Mouse (Mus musculus): ENCODE data around the gene Rabggta.
A peak's percentile ranks its signal among the peaks of the same experiment; 100 is the strongest.
"Not testable (repeated sequence)": the region's sequence is repeated elsewhere in the genome, so short reads cannot be mapped to it uniquely, and the experiment has no call there.

The Rabggta gene

DNA sequence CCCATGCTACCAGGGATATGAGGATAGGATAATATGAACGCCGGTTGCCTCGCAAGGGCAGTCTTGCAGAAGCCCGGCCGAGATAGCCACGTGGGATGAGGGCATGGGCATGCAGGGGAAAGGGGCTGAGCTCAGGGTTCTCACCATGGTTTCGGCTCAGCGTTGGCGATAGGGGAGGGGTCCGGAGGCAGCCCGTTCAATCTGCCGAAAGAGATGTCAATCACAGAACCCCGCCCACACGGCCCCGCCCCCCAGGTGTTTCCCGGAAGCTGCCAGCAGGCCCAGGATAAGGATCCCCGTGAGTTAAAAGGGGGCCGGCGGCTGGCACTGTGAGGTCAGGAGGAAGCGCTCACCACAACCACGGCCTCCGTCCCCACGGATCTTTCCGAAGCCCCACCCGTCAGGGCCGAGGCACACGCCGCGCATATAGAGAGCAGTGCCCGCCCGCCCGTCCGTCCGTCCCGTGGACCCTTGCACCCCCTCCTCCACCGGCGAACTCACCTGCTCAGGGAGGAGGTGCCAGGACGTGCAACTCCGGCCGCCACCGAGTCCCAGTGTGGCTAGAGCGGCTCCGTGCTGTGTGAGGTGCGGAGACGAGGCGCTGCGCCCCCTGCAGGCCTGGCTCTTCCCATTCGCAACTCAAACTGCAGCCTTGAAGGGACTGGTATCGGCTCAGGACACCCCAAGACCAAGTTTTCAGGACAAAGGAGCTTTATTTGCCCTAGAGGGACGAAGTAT lies at the start of gene Rabggta:
Rabggta (minus strand) TSS at position 564 of the 738 bp plus-strand sequence.
- peak; percentile 92 for DNase-seq (ENCODE audit: low read depth, low spot score)

DNA sequence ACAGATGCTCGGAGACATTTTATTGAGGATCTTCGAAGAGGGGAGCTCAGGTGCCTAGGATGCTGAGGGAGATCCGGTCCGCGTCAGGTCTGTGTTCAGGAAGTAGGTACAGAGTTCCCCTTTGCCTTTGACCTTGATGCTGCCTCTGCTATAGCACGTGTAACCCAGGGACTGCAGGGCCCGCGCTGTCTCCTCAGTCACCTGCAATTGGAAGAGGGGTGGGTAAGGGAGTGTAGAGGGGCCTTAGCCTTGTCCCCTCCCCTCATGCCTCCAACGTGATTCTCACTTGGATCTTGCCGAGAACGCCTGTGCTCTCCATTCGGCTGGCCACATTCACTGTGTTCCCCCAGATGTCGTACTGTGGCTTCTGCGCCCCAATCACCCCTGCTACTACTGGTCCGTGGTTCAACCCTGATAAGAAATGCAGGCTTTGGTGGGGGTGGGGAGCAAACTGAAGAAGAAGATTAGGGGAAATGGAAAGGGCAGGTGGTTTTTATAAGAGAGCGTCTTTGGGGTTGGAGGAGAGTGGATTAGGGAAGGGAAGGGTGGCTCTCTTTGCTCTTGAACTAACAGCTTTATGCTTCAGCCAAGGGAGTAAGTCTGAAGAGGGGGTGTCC lies 47.1 kb upstream of the Rabggta start:
- DNase-seq (ENCODE audit: low read depth, low spot score) = no peak

DNA sequence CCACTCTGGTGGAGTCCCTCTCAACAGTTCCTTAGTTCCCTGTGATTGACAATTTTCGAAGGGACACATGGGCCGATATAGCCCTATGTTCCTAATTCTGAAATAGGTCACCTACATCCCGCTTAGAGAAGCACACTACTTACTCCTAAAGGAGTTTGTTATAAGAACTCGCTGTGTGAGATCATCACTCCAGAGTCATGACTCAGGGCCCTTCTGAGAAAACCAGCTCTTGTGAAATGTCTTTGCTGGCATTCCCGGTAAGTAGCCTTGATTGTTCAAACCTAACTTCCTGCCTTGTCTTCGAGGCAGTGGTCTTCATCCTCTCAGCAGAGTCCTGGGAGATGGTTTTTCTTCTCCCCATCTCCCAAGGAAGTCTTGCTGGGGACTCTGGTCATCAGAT lies 46.5 kb upstream of the Rabggta start:
- no peak for DNase-seq (ENCODE audit: low read depth, low spot score)

DNA sequence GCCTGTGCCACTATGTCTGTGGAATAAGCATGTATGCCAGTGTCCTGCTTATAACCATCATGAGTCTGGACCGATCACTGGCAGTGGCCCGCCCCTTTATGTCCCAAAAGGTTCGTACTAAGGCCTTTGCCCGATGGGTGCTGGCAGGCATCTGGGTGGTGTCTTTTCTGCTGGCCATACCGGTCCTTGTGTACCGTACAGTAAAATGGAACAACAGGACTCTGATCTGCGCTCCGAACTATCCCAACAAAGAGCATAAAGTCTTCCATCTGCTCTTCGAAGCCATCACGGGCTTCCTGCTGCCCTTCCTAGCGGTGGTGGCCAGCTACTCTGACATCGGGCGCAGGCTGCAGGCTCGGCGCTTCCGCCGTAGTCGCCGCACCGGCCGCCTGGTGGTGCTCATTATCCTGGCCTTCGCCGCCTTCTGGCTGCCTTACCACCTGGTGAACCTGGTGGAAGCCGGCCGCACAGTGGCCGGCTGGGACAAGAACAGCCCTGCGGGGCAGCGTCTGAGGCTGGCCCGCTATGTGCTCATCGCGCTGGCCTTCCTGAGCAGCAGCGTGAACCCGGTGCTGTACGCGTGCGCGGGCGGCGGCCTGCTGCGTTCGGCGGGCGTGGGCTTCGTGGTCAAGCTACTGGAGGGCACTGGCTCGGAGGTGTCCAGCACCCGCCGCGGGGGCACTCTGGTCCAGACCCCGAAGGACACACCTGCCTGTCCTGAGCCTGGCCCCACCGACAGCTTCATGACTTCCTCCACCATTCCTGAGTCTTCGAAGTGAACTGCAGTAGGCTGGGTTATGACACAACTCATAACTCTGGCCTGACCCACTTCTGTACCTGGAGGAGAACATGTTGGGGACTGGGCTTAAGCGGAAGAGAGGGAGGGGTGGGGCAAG lies 45.7 kb upstream of the Rabggta start:
- DNase-seq (ENCODE audit: low read depth, low spot score) = no peak

DNA sequence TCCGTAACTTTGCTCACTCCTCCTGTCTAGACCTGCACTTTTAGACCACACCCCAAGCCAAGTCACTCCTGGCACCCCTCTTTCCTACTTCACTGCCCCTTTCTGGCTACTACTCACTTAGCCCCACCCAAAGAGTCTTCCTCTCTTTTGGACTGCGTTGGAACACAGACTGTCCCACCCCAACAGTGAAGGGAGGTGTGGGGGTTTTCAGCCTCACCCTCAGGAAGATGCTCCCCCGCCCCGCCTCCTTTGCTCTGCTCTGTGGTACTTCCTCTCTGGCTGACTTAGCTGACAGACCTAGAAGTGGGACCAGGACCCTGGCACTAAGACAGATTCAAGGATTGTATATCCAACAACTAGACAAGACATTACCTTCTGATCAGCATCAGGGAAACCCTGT lies 43.6 kb upstream of the Rabggta start, which contains the start of gene Ltb4r1:
Ltb4r1 (plus strand) TSS at position 267 of the 400 bp plus-strand sequence.
- DNase-seq (ENCODE audit: low read depth, low spot score) = no peak

DNA sequence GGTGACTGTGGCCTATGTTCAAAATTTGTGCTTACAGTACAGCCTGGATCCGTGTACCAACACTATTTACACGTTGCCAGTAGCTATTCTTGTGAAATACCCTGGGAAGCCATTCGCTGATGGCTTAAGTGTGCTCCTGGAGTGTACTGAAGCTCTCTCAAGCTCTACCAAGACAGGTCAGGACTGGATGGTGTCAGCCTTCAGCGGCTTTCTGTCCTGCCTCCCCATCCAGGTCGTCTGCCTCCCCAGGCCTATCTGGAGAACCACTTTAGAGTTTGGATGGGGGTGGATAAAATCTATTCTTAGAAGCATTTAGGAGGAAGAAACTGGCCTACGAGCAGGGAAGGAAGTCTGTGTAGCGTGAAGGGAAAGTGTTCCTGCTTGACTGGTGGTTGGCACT lies 41.1 kb upstream of the Rabggta start:
- DNase-seq (ENCODE audit: low read depth, low spot score) = no peak

DNA sequence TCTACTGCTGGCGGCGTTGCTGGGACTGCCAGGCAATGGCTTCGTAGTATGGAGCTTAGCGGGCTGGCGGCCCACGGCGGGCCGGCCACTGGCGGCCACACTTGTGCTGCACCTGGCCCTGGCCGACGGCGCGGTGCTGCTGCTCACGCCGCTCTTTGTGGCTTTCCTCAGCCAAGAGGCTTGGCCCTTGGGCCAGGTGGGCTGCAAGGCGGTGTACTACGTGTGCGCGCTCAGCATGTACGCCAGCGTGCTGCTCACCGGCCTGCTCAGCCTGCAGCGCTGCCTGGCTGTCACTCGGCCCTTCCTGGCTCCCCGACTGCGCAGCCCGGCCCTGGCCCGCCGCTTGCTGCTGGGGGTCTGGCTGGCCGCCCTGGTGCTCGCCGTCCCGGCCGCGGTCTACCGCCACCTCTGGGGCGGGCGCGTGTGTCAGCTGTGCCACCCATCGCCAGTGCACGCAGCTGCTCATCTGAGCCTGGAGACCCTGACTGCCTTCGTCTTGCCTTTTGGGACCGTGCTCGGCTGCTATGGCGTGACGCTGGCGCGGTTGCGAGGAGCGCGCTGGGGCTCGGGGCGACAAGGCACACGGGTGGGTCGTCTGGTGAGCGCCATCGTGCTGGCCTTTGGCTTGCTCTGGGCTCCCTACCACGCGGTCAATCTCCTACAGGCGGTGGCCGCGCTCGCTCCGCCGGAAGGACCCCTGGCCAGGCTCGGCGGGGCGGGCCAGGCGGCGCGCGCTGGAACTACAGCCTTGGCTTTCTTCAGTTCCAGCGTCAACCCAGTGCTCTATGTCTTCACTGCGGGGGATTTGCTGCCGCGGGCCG lies 40.1 kb upstream of the Rabggta start:
- no peak for DNase-seq (ENCODE audit: low read depth, low spot score)

DNA sequence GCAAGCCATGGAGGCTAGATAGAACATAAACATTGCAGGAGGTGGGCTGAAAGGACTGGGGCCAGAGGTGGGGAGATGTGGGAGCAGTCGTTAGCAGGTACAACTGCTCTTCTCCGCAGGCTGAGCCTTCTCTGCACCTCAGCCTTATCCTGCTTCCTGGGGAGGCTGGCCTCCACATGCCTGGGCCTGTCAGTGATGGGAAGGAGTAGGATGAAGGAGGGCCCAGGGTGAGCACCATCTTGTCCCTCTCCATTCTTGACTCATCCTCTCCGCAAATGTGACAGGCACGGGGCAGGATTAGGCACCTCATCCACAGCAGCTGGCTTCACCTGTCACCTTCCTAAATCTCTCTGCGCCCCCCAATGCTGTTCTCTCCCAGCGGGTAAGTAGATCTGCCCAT lies 39.1 kb upstream of the Rabggta start, which contains the start of gene Ltb4r2:
Ltb4r2 (plus strand) TSS at position 266 of the 400 bp plus-strand sequence.
- DNase-seq (ENCODE audit: low read depth, low spot score) = no peak

DNA sequence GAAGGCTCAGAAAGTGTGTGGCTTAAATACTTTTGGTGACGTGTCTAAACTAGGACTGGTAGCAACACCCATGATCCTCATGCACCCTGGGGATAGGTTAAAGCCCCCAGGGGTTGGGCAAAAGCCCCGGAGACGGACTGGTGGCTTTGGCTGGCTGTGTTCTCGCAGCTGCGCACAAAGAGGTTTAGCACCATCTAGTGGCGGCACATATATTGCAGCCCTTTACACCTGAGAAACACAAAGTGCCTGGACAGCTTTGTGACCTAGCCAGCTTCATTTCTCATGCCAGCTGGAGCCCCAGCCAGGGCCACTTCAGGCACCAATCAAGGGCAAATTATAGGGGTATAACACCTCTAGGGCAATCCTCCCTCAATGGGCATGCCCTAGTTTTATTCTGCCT lies 38.1 kb upstream of the Rabggta start:
- DNase-seq (ENCODE audit: low read depth, low spot score) = not testable (repeated sequence)

DNA sequence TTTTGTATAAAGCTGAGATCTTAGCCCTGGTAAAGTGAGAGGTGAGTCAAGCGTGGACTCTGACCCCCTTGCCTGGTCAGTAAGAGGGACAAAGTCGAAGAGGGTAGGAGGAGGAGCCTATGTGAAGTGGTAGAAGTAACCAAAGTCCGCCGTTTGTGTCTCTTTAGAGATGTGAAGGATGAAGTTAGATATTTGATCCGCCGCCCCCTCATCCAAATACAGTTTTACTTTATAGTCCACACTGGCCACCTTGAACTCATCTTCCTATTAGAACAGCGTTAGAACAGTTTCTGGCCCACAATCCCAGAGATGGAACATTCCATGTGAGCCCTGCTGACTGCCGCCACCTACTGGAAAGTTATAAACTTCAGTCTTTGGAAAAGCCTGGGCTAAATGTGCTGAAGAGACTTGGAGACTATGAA lies 36.3 kb upstream of the Rabggta start, which contains the start of gene Cideb:
Cideb (minus strand) TSS at position 96 of the 422 bp plus-strand sequence.
- no peak for DNase-seq (ENCODE audit: low read depth, low spot score)

DNA sequence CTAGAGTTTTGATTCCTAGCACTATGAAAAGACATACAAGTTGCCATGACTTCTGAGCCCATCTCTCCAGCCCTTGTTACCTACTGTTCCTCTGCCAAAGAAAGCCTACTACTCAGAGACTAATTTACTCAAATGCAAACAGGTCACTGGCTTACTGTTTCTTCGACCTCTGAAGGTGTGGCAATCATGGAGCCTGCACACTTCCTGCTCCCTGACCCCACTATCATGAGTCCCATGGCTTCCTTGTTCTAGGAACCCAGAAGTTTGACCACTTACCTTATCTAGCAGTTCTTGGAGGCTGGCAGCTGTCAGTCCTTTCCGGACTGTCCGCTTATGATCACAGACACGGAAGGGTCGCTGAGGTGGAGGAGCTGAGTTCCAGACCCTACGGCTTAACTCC lies 35.5 kb upstream of the Rabggta start:
- no peak for DNase-seq (ENCODE audit: low read depth, low spot score)

DNA sequence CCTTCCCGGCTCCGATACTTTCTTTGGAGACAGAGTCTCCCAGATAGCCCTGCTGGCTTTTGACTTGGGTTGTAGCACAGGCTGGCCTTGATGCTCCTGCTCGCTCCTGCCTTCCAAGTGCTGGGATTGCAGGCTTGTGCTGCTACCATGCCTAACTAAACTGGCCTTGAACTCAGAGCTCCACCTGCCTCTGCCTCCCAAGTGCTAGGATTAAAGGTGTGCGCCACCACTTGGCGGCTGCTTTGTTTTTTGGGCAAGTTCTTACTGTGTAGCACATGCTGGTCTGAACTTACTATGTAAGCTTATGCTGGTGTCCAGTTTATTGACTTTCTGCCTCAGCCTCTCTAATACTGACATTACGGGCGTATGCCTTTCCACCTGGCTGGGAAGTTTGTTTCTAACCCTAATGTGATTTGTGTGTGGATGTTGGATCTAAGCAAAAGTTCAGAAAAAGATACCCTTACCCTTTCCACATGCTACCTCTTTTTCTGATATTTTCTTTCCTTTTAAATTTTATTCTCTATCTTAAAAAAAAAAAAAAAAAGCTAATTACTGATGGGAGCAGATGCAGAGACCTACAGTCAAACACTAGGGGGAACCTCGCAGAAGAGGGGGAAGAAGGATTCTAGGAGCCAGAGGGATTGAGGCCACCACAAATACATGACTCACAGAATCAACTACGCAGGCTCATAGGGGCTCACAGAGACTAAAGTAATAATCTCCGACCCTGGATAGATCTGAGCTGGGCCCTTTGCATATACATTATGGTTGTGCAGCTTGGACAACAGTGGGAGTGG lies 25.2 kb upstream of the Rabggta start:
- DNase-seq (ENCODE audit: low read depth, low spot score) = no peak

DNA sequence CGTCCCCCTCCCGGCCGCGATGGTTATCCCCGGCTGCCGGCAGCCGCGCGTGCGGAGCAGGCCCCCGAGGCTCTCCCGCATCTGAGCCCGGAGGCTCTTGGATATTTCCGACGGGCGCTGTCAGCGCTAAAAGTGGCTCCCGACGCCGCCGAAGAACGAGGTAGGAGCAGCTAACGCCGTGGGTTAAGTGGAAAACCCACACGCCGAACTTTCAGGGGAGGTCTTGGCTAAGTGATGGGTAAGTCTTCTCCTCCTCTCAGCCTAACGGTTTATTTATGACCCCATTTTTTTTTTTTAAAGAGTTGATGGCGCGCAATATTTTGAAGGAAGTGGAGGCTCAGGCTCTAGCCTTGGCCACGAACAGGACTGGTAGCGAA lies 23.8 kb upstream of the Rabggta start:
- DNase-seq (ENCODE audit: low read depth, low spot score) = no peak

DNA sequence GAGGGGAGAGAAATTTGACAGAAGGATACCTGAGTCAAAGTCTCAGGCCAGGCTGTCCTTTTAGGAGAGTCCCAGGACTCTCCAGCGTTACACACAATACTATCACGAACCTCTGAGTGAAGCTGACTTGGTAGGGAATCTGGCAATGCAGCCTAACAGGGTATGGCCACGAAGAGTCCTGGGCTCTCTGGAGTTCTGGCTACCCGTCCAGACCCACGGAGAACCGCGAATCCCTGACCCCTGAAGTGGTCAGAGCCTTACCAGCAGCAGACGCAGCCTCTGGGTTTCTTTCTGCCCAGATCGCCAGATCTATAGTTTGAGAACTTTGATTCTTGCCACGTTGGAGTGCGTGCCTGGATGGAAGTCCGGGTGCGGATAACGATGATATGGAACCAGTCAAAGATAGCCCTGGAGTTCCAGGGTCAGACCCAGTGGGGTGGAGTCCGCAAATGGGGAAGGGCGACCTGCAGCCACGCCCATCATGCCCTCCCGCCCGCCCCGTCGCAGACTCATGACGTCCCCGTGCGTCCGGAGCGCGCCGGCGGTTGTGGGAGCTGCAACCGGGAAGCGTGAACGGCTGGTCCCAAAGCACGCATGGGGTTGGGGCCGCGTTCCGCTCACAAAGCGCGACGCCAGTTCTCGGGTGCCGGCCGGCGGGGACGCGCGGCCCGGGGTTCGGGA lies 23.3 kb upstream of the Rabggta start, which contains the start of the genes Dhrs1 and Nop9:
Dhrs1 (minus strand) TSS at position 511 of the 681 bp plus-strand sequence.
Nop9 (plus strand) TSS at position 514 of the 681 bp plus-strand sequence.
- peak; percentile 60 for DNase-seq (ENCODE audit: low read depth, low spot score)

DNA sequence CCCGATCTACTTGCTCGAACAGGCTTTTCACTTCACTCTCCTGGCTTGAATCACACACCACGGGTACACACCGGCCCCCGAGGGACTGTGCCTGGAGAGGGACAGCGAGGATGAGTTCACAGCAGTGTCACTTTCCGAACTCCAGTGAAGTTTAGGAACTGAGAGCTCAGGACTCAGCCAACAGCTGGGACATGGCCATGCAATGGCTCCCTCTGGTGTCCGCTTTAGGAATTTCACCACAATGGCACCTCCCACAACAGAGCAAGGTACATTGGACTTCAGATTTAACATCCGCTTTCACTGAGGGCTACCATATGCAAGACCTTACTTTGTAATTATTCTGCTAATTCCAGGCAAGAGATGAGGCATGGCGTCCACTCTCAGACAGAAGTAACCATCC lies 21.6 kb upstream of the Rabggta start:
- DNase-seq (ENCODE audit: low read depth, low spot score) = peak; percentile 44

DNA sequence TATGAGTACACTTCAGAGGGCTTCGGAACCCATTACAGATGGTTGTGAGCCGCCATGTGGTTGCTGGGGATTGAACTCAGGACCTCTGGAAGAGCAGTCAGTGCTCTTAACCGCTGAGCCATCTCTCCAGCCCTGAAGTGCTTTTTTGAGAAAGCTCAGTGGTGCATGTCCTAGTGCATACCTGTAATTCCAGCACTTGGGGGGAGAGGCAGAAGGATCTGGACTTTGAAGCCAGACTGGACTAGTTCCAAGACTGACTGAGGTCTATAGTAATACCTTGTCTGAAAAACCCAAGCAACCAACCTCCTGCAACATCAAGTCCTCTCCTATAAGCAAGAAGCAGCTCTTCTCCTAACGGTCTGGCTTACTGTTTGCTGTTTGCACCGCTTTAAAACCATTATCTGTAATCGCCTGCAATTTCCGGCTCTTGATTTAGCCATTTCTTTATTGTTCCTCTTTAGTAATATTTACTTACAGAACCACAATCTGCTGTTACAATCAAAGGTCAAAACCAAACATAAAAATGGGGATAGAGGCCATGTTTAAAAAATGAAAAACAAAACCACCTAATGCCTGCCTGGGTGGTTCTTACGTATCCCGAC lies 15.1 kb upstream of the Rabggta start:
- DNase-seq (ENCODE audit: low read depth, low spot score) = no peak

DNA sequence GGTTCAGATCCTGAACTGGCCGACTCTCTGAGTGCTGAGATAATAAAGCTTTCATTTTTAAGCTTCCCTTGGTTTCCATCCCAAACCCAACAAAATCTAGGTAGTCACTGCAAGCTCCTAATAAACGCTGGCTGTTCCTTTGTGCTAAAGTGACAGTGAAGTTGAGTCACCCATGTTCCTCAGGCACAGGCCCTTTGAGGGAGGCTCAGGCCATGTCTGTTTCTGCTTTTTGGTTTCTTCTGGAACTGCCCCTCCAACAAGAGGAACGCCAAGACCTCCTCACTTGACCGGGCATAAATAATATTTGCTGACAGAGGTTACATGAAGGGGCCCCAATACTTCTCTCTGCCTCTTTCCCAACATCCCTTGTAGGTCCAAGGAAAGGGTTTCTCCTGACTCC lies 13.7 kb upstream of the Rabggta start:
- DNase-seq (ENCODE audit: low read depth, low spot score) = no peak

DNA sequence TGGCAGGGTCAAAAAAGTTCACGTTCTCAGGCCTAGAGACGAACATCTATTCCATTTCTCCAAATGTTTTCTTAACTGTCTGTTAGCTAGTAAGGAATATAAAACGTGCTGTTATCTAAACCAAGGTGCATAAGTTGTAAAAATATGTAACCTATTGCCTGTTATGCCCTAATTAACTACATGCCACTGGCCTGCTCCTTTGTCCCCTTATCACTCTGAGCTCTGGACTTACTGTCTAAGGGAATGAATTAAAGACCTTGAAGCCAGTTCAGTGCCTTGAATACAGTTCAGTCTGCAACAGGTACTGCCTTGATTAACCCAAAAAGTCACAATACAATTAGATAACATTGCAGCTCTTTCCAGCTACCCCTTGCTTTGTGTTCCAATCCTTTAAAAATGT lies 13.3 kb upstream of the Rabggta start:
- DNase-seq (ENCODE audit: low read depth, low spot score) = no peak

DNA sequence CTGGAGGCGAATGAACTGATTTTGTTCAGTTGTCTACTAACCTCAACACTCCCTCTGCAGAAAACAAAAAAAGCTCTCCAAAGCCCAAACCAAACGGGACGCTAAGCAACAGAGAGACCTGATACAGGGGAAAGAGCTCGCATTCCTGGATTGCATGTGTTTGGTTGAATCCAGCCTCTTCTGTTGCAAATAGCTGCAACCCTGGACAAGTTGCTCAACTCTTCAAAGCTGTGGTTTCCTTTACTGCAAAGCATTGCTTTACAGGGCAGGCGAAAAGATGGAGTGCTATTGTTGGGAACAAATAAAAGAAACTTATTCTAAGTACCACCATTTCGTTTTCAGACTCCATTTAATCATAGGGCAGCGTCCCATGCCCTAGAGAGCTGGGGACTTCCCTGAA lies 12.8 kb upstream of the Rabggta start:
- no peak for DNase-seq (ENCODE audit: low read depth, low spot score)
